In the genomic region with DNA sequence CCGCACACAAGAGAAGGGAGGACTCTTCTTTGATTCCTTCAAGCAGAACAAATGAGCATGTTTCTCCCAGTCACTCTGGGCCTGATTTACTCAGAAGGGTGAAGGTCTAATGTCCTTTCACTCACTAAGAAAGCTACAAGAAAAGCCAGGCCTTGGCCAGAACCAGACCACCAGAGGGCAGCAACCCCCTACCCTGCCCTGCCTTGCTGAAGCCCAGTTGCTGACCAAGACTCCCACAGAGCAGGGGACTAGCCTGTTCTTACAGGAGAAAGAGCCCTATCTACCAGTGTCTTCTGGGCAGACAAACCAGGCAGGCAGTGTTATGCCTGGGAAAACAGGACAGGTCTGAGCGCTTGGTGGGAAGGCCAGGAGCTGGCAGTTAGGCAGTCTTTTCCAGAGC, we compare ENCODE assay signal across 9 mouse cellular contexts. TPM values are rescaled to one million over a fixed set of nuclear protein-coding genes. Genes with fewer than 3 reads are reported as not detected.
DNase-seq lines count a peak whose midpoint lies in the region; ATAC-seq and TF ChIP-seq lines count a peak whose summit lies in the region.
"Had no signal": no experiment of that assay in that cellular context is flagged by ENCODE, and none has a peak within 500 bp of the region (broad histone marks: within the 10 kb centered on the region; RNA-seq: fewer than 3 reads in every experiment).

No protein-coding gene starts in this region.

- no peak for TF ChIP-seq POLR2A in small intestine, adult 2 months (IDR thresholded peaks at IDR 0.05; ENCODE audit: low read depth, low read length)

- TF ChIP-seq CTCF in small intestine, adult 2 months (IDR thresholded peaks at IDR 0.05; ENCODE audit: extremely low read depth, insufficient read length, insufficient replicate concordance, low read depth, low read length) = peak; percentile 38; the same call in 1 of the 2 replicates

- DNase-seq in ovary, adult 18-20 months (ENCODE audit: low spot score) = peak; percentile 64
- no peak for DNase-seq in ovary, postnatal 10 days (ENCODE audit: low spot score)
- peak; percentile 69 for DNase-seq in adrenal gland, postnatal 14 days
- peak; percentile 84 for DNase-seq in gastrocnemius, adult 18-20 months (ENCODE audit: low spot score)
- DNase-seq in kidney, adult 9 months = peak; percentile 92
- DNase-seq in lung, postnatal 25 days (ENCODE audit: low spot score) = peak; percentile 61

- WGBS in small intestine, adult 2 months = 82% methylated on average over 2 of the region's 2 CpGs

- ATAC-seq in activated CD4-positive, CD25-positive, alpha-beta regulatory T cell, adult 4 months = no peak

- no peak overlapping the region for H3K27ac ChIP-seq in small intestine, adult 2 months (ENCODE audit: insufficient read depth, low read depth, low read length)

- no peaks in the 10 kb centered on the region for H3K4me1 ChIP-seq in small intestine, adult 2 months (ENCODE audit: control insufficient read depth, insufficient read depth, insufficient read length, low read length)

- H3K27me3 ChIP-seq in small intestine, adult 2 months (ENCODE audit: control insufficient read depth, insufficient read depth, low read length) = no peaks in the 10 kb centered on the region

- no peak overlapping the region for H3K4me3 ChIP-seq in small intestine, adult 2 months (ENCODE audit: low read depth, low read length)

- H3K36me3 ChIP-seq in small intestine, adult 2 months (ENCODE audit: control insufficient read depth, insufficient read depth, low read length) = no peaks in the 10 kb centered on the region

RNA-seq across cellular contexts. Expression of gene Zdhhc1, which starts 12.3 kb away (rescaled TPM):
- total RNA-seq in adrenal gland, postnatal 14 days (2021) = 16.0 and 18.1 TPM in 2 replicates
- 10 to 100 TPM; 10.3 to 11.6 TPM for total RNA-seq in gastrocnemius, adult 18-20 months (2021)
- 14.8 and 15.2 TPM in 2 replicates for polyA plus RNA-seq in small intestine, adult 2 months (2012; rRNA removed)
- polyA plus RNA-seq in activated CD4-positive, CD25-positive, alpha-beta regulatory T cell, adult 4 months (2017; shearing (Covaris generic)) = under 1 TPM; 0.43 to 0.62 TPM

RNA-seq across cellular contexts. Expression of gene Tppp3, which starts 13.1 kb away (rescaled TPM):
- total RNA-seq in adrenal gland, postnatal 14 days (2021) = 42.6 and 57.0 TPM in 2 replicates
- total RNA-seq in gastrocnemius, adult 18-20 months (2021) = 10 to 100 TPM; 47.9 to 56.7 TPM
- polyA plus RNA-seq in small intestine, adult 2 months (2012; rRNA removed) = 36.9 and 60.5 TPM in 2 replicates
- polyA plus RNA-seq in activated CD4-positive, CD25-positive, alpha-beta regulatory T cell, adult 4 months (2017; shearing (Covaris generic)) = under 1 TPM; 0.50 to 0.60 TPM

RNA-seq across cellular contexts. Expression of gene Hsd11b2, which starts 34.2 kb away (rescaled TPM):
- 1.1 and 1.2 TPM in 2 replicates for total RNA-seq in adrenal gland, postnatal 14 days (2021)
- under 1 TPM in 1 of 2 experiments, not detected in 1; 0.11 TPM for total RNA-seq in gastrocnemius, adult 18-20 months (2021)
- polyA plus RNA-seq in small intestine, adult 2 months (2012; rRNA removed) = 5.0 and 12.2 TPM in 2 replicates
- polyA plus RNA-seq in activated CD4-positive, CD25-positive, alpha-beta regulatory T cell, adult 4 months (2017; shearing (Covaris generic)) = not detected
- total RNA-seq: neutrophil, adult 5-6 weeks had no signal
